Mouse (Mus musculus) E14TG2a.4 (cell line): ENCODE results near the gene Ercc2.

Experiments used
- CTCF ChIP-seq: conservative IDR thresholded peaks from 2 replicates; pipeline ENCODE4 v1.5.1; 2014; ENCODE audit warnings: low read length
- NANOG ChIP-seq: IDR thresholded peaks from 2 replicates; pipeline ENCODE4 v1.6.1; 2014; ENCODE audit warnings: borderline replicate concordance, low read length, mixed read lengths
- POU5F1 ChIP-seq: IDR thresholded peaks from 2 replicates; pipeline ENCODE4 v1.6.1; 2014; ENCODE audit warnings: low read length, borderline replicate concordance

GRCm38 (mm10) chr7:19368380-19368779 lies 13.4 kb upstream of the Ercc2 start:
- no peak for TF ChIP-seq CTCF
- no peak for TF ChIP-seq POU5F1
- no peak for TF ChIP-seq NANOG
